Mouse (Mus musculus) stomach, postnatal 0 days (tissue): Measurements from ENCODE around the gene Scin. TPM values are rescaled to one million over a fixed set of nuclear protein-coding genes. Genes with fewer than 3 reads are reported as not detected.
A peak's percentile ranks its signal among the peaks of the same experiment; 100 is the strongest.

Experiments used
- ATAC-seq: fragments of 200-750 bp; cut with Nextera tagmentation; 2 replicates; pipeline ENCODE4 v1.8.0; 2017; ENCODE audit not compliant: low FRiP score, low TSS enrichment
- DNase-seq: peaks from one replicate; pipeline ENCODE4 v3.0.0-alpha.2; 2016; ENCODE audit warnings: low spot score
- H3K27ac ChIP-seq: fragments of 300-500 bp; sonication (generic); replicated peaks from 2 replicates; pipeline ENCODE4 v1.5.1; 2014; ENCODE audit warnings: mild to moderate bottlenecking, control low read depth
- H3K27me3 ChIP-seq: fragments of 300-500 bp; sonication (generic); 2 replicates; pipeline ENCODE4 v1.6.1; 2014; ENCODE audit warnings: low read length; ENCODE audit not compliant: control insufficient read depth, insufficient read depth
- H3K36me3 ChIP-seq: fragments of 300-500 bp; sonication (generic); 2 replicates; pipeline ENCODE4 v1.6.1; 2014; ENCODE audit warnings: low read length, mixed read lengths; ENCODE audit not compliant: control insufficient read depth, insufficient read depth
- H3K4me1 ChIP-seq: fragments of 300-500 bp; sonication (generic); replicated peaks from 2 replicates; pipeline ENCODE4 v1.6.1; 2014; ENCODE audit warnings: antibody characterized with exemption; ENCODE audit not compliant: control insufficient read depth, insufficient read depth
- H3K4me2 ChIP-seq: fragments of 300-500 bp; sonication (generic); replicated peaks from 2 replicates; pipeline ENCODE4 v1.6.1; 2014; ENCODE audit warnings: low read depth, mild to moderate bottlenecking, control low read depth, moderate library complexity
- H3K4me3 ChIP-seq: fragments of 300-500 bp; sonication (generic); 2 replicates; pipeline ENCODE4 v1.5.1; 2014; ENCODE audit warnings: low read depth, low read length, control low read depth
- H3K9ac ChIP-seq: fragments of 300-500 bp; sonication (generic); 2 replicates; pipeline ENCODE4 v1.6.1; 2014; ENCODE audit warnings: mild to moderate bottlenecking, low read length, control low read depth, mixed read lengths
- H3K9me3 ChIP-seq: fragments of 300-500 bp; sonication (generic); 2 replicates; pipeline ENCODE4 v1.6.1; 2016; ENCODE audit warnings: low read length; ENCODE audit not compliant: control insufficient read depth
- CTCF ChIP-seq: IDR thresholded peaks from 2 replicates; pipeline ENCODE4 v1.5.1; 2016; ENCODE audit warnings: antibody characterized with exemption, low read depth, mild to moderate bottlenecking, moderate library complexity
- EP300 ChIP-seq: optimal IDR thresholded peaks from 2 replicates; pipeline ENCODE3; 2016; ENCODE audit warnings: antibody characterized with exemption
- WGBS: fragments of 180-500 bp; shearing (Covaris S2); extraction: QIAGEN DNeasy Blood & Tissue Kit; methylation state at CpG from one replicate; pipeline ENCODE4 v1.1.7; 2014; 5-methylcytosine and 5-hydroxymethylcytosine counted together
- polyA plus RNA-seq: library from polyadenylated mRNA; unstranded; fragments of >200 nt; fragmentation: Nextera tagmentation; extraction: Ambion mirVana; gene quantifications from 2 replicates; pipeline ENCODE4 v1.2.1, GENCODE M21; 2015

Gene Scin
- polyA plus RNA-seq, 1 experiment from 2014 or later: 0.24 TPM

- DNase-seq (no peak), ATAC-seq (no peak)
- TF ChIP-seq EP300: no peak
- TF ChIP-seq CTCF: no peak
- Histone ChIP-seq H3K4me2 (no peak overlapping the region), H3K27ac (no peak overlapping the region), H3K27me3 (no peaks in the 10 kb centered on the region), H3K9me3 (no peaks in the 10 kb centered on the region), H3K36me3 (no peaks in the 10 kb centered on the region), H3K9ac (no peak overlapping the region), H3K4me1 (no peaks in the 10 kb centered on the region), H3K4me3 (no peak overlapping the region)
- 89% methylated on average over 3 of the region's 3 CpGs for WGBS
Observed at GRCm38 (mm10) chr12:40022344-40022743, 111.7 kb downstream of the Scin start.

GRCm38 (mm10) chr12:40017955-40018505 lies 116.0 kb downstream of the Scin start:
- no peak overlapping the region for H3K4me2 ChIP-seq
- no peaks in the 10 kb centered on the region for H3K27me3 ChIP-seq
- no peak overlapping the region for H3K27ac ChIP-seq
- H3K36me3 ChIP-seq: no peaks in the 10 kb centered on the region
- H3K9ac ChIP-seq: no peak overlapping the region
- H3K9me3 ChIP-seq: no peaks in the 10 kb centered on the region
- TF ChIP-seq CTCF (no peak), EP300 (no peak)
- no peak for ATAC-seq
- no peaks in the 10 kb centered on the region for H3K4me1 ChIP-seq
- 66% methylated on average over 6 of the region's 6 CpGs for WGBS
- H3K4me3 ChIP-seq: no peak overlapping the region
- DNase-seq: no peak

GRCm38 (mm10) chr12:40016648-40017460 lies 117.2 kb downstream of the Scin start:
- Histone ChIP-seq H3K9ac (peak overlapping the region; percentile 45), H3K4me2 (peak overlapping the region; percentile 59), H3K27me3 (no peaks in the 10 kb centered on the region), H3K4me3 (peak overlapping the region; percentile 37), H3K36me3 (no peaks in the 10 kb centered on the region), H3K27ac (peak overlapping the region; percentile 76), H3K4me1 (no peaks in the 10 kb centered on the region), H3K9me3 (no peaks in the 10 kb centered on the region)
- TF ChIP-seq EP300 (no peak), CTCF (no peak)
- ATAC-seq: peak; percentile 94
- WGBS: 8% methylated on average over 19 of the region's 19 CpGs
- peak; percentile 59 for DNase-seq

GRCm38 (mm10) chr12:40016068-40016467 lies 118.0 kb downstream of the Scin start:
- no peaks in the 10 kb centered on the region for H3K27me3 ChIP-seq
- H3K4me2 ChIP-seq: no peak overlapping the region
- WGBS: 70% methylated on average over 9 of the region's 9 CpGs
- DNase-seq: no peak
- H3K27ac ChIP-seq: no peak overlapping the region; the same call in 1 of the 2 replicates
- no peaks in the 10 kb centered on the region for H3K4me1 ChIP-seq
- TF ChIP-seq EP300 (no peak), CTCF (no peak)
- no peak overlapping the region for H3K4me3 ChIP-seq
- no peaks in the 10 kb centered on the region for H3K9me3 ChIP-seq
- no peak overlapping the region for H3K9ac ChIP-seq
- no peaks in the 10 kb centered on the region for H3K36me3 ChIP-seq
- ATAC-seq: peak; percentile 15; the same call in 1 of the 2 replicates

- no peak overlapping the region for H3K4me2 ChIP-seq
- no peak overlapping the region for H3K27ac ChIP-seq
- TF ChIP-seq EP300 (no peak), CTCF (no peak)
- no peaks in the 10 kb centered on the region for H3K4me1 ChIP-seq
- ATAC-seq (0 out of 2 replicates have a peak, but pooled peaks have one; percentile 24), DNase-seq (no peak)
- WGBS: 42% methylated on average over 2 of the region's 2 CpGs
- H3K9ac ChIP-seq: no peak overlapping the region
- H3K9me3 ChIP-seq: no peaks in the 10 kb centered on the region
- H3K4me3 ChIP-seq: no peak overlapping the region
- no peaks in the 10 kb centered on the region for H3K27me3 ChIP-seq
- H3K36me3 ChIP-seq: no peaks in the 10 kb centered on the region
Observed at GRCm38 (mm10) chr12:40009866-40010265, 124.2 kb downstream of the Scin start.

Other genes with a start within 250 kb of the Scin start
- gene Arl4a, start 96.2 kb downstream of the Scin start, polyA plus RNA-seq: 38.3 and 38.5 TPM in 2 replicates
- 0.11 TPM in 1 of 2 replicates, not detected in the other for gene Lsmem1, start 65.3 kb upstream of the Scin start, polyA plus RNA-seq
- 122 TPM in 2 replicates for gene Ifrd1, start 114.3 kb upstream of the Scin start, polyA plus RNA-seq